ENCODE assay signal across 8 mouse cellular contexts in genomic region chr2:35269716-35270260, GRCm38 (mm10). TPM values are rescaled to one million over a fixed set of nuclear protein-coding genes. Genes with fewer than 3 reads are reported as not detected.
A peak's percentile ranks its signal among the peaks of the same experiment; 100 is the strongest.
DNase-seq lines count a peak whose midpoint lies in the region; ATAC-seq and TF ChIP-seq lines count a peak whose summit lies in the region.
"Had no signal": no experiment of that assay in that cellular context is flagged by ENCODE, and none has a peak within 500 bp of the region (broad histone marks: within the 10 kb centered on the region; RNA-seq: fewer than 3 reads in every experiment).

No protein-coding gene starts in this region.

- no peak for ATAC-seq in lung, embryonic 15.5 days (ENCODE audit: borderline replicate concordance, extremely low read depth, low FRiP score, low TSS enrichment)
- no peak for ATAC-seq in heart, embryonic 11.5 days (replicated peaks; ENCODE audit: insufficient number of reproducible peaks, low FRiP score, low TSS enrichment)

- no peaks in the 10 kb centered on the region for H3K36me3 ChIP-seq in lung, embryonic 15.5 days
- no peaks in the 10 kb centered on the region for H3K36me3 ChIP-seq in heart, embryonic 11.5 days (ENCODE audit: control insufficient read depth, insufficient read depth, low read length)

- H3K27me3 ChIP-seq in lung, embryonic 15.5 days = no peaks in the 10 kb centered on the region
- H3K27me3 ChIP-seq in heart, embryonic 11.5 days (ENCODE audit: control insufficient read depth, insufficient read depth, low read length) = no peaks in the 10 kb centered on the region

- no peaks in the 10 kb centered on the region for H3K9me3 ChIP-seq in lung, embryonic 15.5 days
- H3K9me3 ChIP-seq in heart, embryonic 11.5 days (replicated peaks; ENCODE audit: control insufficient read depth, low read length) = no peaks in the 10 kb centered on the region

- no peak for DNase-seq in lung, adult 2 months
- peak; percentile 52 to 66 for DNase-seq in kidney, postnatal 4 days
- peak; percentile 70 for DNase-seq in testis, postnatal 10 days (ENCODE audit: low spot score)
- DNase-seq in layer of hippocampus, postnatal 25 days (ENCODE audit: extremely low spot score in 1 of 2, low spot score in 1 of 2) = no peak
- no peak for DNase-seq in adrenal gland, adult 8-10 months
- DNase-seq: cerebellum, adult 9-10 months had no signal

- TF ChIP-seq POLR2A in lung, adult 2 months (IDR thresholded peaks at IDR 0.05; ENCODE audit: borderline replicate concordance, extremely low read depth, low read depth, low read length) = no peak

- no peak overlapping the region for H3K9ac ChIP-seq in lung, embryonic 15.5 days
- peak overlapping the region; percentile 12; the same call in 1 of the 2 replicates for H3K9ac ChIP-seq in heart, embryonic 11.5 days (ENCODE audit: low read depth, low read length)

- TF ChIP-seq CTCF in lung, adult 2 months (IDR thresholded peaks at IDR 0.05; ENCODE audit: insufficient read depth, low read length) = no peak

- H3K27ac ChIP-seq in lung, embryonic 15.5 days = peak overlapping the region; percentile 58; the same call in 1 of the 2 replicates
- H3K27ac ChIP-seq in heart, embryonic 11.5 days (ENCODE audit: low read depth, low read length) = peak overlapping the region; percentile 71; the same call in 1 of the 2 replicates

- WGBS in lung, embryonic 15.5 days = 59% methylated on average over 4 of the region's 4 CpGs
- 57% methylated on average over 4 of the region's 4 CpGs for WGBS in lung, adult 2 months
- 61% methylated on average over 4 of the region's 4 CpGs for WGBS in heart, embryonic 11.5 days (ENCODE audit: insufficient replicate concordance)

- no peak overlapping the region for H3K4me2 ChIP-seq in lung, embryonic 15.5 days
- peak overlapping the region; percentile 31; the same call in 1 of the 2 replicates for H3K4me2 ChIP-seq in heart, embryonic 11.5 days

- H3K4me3 ChIP-seq in lung, embryonic 15.5 days = no peak overlapping the region
- H3K4me3 ChIP-seq in lung, adult 2 months (replicated peaks; ENCODE audit: extremely low read depth, low read depth, low read length) = no peak overlapping the region
- no peak overlapping the region for H3K4me3 ChIP-seq in heart, embryonic 11.5 days (ENCODE audit: low read depth, low read length)

- peaks cover 75% of the 10 kb centered on the region for H3K4me1 ChIP-seq in lung, embryonic 15.5 days
- H3K4me1 ChIP-seq in lung, adult 2 months (ENCODE audit: control insufficient read depth, insufficient read depth, low read length) = peaks cover 30% of the 10 kb centered on the region
- peaks cover 61% of the 10 kb centered on the region for H3K4me1 ChIP-seq in heart, embryonic 11.5 days (ENCODE audit: control insufficient read depth, insufficient read depth, low read length)

RNA-seq across cellular contexts. Expression of gene Gsn, which starts 13.6 kb away (rescaled TPM):
- polyA plus RNA-seq in lung, embryonic 15.5 days (2015; fragmentation: Nextera tagmentation; extraction: Ambion mirVana) = 170 and 187 TPM in 2 replicates
- polyA plus RNA-seq in lung, adult 2 months (2012; rRNA removed) = 2,994 and 3,301 TPM in 2 replicates
- 116 and 132 TPM in 2 replicates for polyA plus RNA-seq in heart, embryonic 11.5 days (2014; fragmentation: Nextera tagmentation; extraction: Ambion mirVana)
- 100 to 1,000 TPM; 114 to 138 TPM for total RNA-seq in layer of hippocampus, postnatal 25 days (2021)
- total RNA-seq in adrenal gland, adult 8-10 months (2022) = 100 to 1,000 TPM; 331 to 556 (median 419) TPM

Comparison
In these comparisons a context has a peak if more than half of its experiments do, and no peak if none do; other contexts are left out.
1. RNA of gene Gsn, which starts 13.6 kb away (polyA plus RNA-seq): 2,994 to 3,301 TPM in lung, adult 2 months; 170 to 187 TPM in lung, embryonic 15.5 days and 116 to 132 TPM in heart, embryonic 11.5 days; every median in the first group is over 10 times any median in the second.
2. DNase-seq: peak in kidney, postnatal 4 days (2 of 2) and testis, postnatal 10 days (single experiment); none in lung, adult 2 months (single experiment), layer of hippocampus, postnatal 25 days (0 of 2) and adrenal gland, adult 8-10 months (single experiment).